Mouse (Mus musculus) thymus, adult 2 months (tissue): ENCODE measurements at regions not wholly inside any gene's neighbourhood (a gene's known extent, or its start where the extent isn't known, plus 50 kb on each side); places are given as distances from the start of the nearest gene placed in this dataset.

Source experiments
- DNase-seq: peaks from one replicate; pipeline ENCODE4 v3.0.0; 2021
- H3K27ac ChIP-seq: fragments of 200-500 bp; 2 replicates; pipeline ENCODE4 v1.5.1; 2012; ENCODE audit warnings: low read length, control low read depth; ENCODE audit not compliant: control insufficient read depth, insufficient read depth
- H3K27me3 ChIP-seq: fragments of 200-500 bp; 2 replicates; pipeline ENCODE4 v1.6.1; 2012; ENCODE audit warnings: mild to moderate bottlenecking, low read length, moderate library complexity, mixed read lengths; ENCODE audit not compliant: control insufficient read depth, insufficient read depth
- H3K36me3 ChIP-seq: fragments of 200-500 bp; 2 replicates; pipeline ENCODE4 v1.6.1; 2012; ENCODE audit warnings: mild to moderate bottlenecking, low read length, moderate library complexity; ENCODE audit not compliant: control insufficient read depth, insufficient read depth
- H3K4me1 ChIP-seq: fragments of 200-500 bp; replicated peaks from 2 replicates; pipeline ENCODE4 v1.6.1; 2012; ENCODE audit warnings: low read length; ENCODE audit not compliant: control insufficient read depth, insufficient read depth
- H3K4me3 ChIP-seq: fragments of 200-500 bp; 2 replicates; pipeline ENCODE4 v1.5.1; 2012; ENCODE audit warnings: mild to moderate bottlenecking, low read length, control low read depth, moderate library complexity; ENCODE audit not compliant: control insufficient read depth, insufficient read depth
- CTCF ChIP-seq: fragments of 200-500 bp; IDR thresholded peaks from 2 replicates; pipeline ENCODE4 v1.5.1; 2012; ENCODE audit warnings: mild to moderate bottlenecking, control low read depth, low read length, moderate library complexity, borderline replicate concordance; ENCODE audit not compliant: control insufficient read depth, poor library complexity, insufficient read depth; ENCODE audit errors: extremely low read depth
- POLR2A ChIP-seq: fragments of 200-500 bp; IDR thresholded peaks from 2 replicates; pipeline ENCODE4 v1.6.1; 2012; ENCODE audit warnings: mild to moderate bottlenecking, low read length, control low read depth, moderate library complexity; ENCODE audit not compliant: control insufficient read depth, poor library complexity, insufficient read depth; ENCODE audit errors: extremely low read depth
- WGBS: fragments of 180-500 bp; shearing (Covaris S2); methylation state at CpG from one replicate; pipeline ENCODE4 v1.1.7; 2018; 5-methylcytosine and 5-hydroxymethylcytosine counted together

- Histone ChIP-seq H3K36me3 (no peaks in the 10 kb centered on the region), H3K4me3 (no peak overlapping the region), H3K4me1 (0 out of 2 replicates have a peak, but pooled peaks cover 2% of the 10 kb centered on the region), H3K27me3 (no peaks in the 10 kb centered on the region), H3K27ac (no peak overlapping the region)
- TF ChIP-seq POLR2A (no peak), CTCF (no peak)
- WGBS, result 93% methylated on average over 2 of the region's 2 CpGs
- no peak for DNase-seq
These were observed 60.7 kb upstream of the Tab2 start for GRCm38 (mm10) chr10:8016741-8017140.

GRCm38 (mm10) chr10:8011744-8012143 is 55.7 kb upstream of the Tab2 start:
- TF ChIP-seq POLR2A, result no peak
- no peak for TF ChIP-seq CTCF
- WGBS, result 96% methylated on average over 4 of the region's 4 CpGs
- Histone ChIP-seq H3K4me3 (no peak overlapping the region), H3K27me3 (no peaks in the 10 kb centered on the region), H3K36me3 (no peaks in the 10 kb centered on the region), H3K4me1 (0 out of 2 replicates have a peak, but pooled peaks cover 2% of the 10 kb centered on the region), H3K27ac (no peak overlapping the region)
- no peak for DNase-seq

- TF ChIP-seq CTCF, result no peak
- TF ChIP-seq POLR2A, result no peak
These were observed 55.1 kb upstream of the Tab2 start for GRCm38 (mm10) chr10:8011138-8011537.

GRCm38 (mm10) chr10:8009855-8010254 is 53.8 kb upstream of the Tab2 start:
- Histone ChIP-seq H3K36me3 (no peaks in the 10 kb centered on the region), H3K4me3 (no peak overlapping the region), H3K27ac (no peak overlapping the region), H3K4me1 (0 out of 2 replicates have a peak, but pooled peaks cover under 1% of the 10 kb centered on the region), H3K27me3 (no peaks in the 10 kb centered on the region)
- TF ChIP-seq CTCF, result no peak
- WGBS, result 78% methylated on average over 1 of the region's 1 CpGs
- no peak for DNase-seq

More at GRCm38 (mm10) chr10:8011138-8011537, 55.1 kb upstream of the Tab2 start:
- H3K36me3 ChIP-seq, result no peaks in the 10 kb centered on the region
- H3K27ac ChIP-seq, result no peak overlapping the region
- no peaks in the 10 kb centered on the region for H3K27me3 ChIP-seq
- H3K4me3 ChIP-seq, result no peak overlapping the region
- WGBS, result 30% methylated on average over 9 of the region's 9 CpGs
- 0 out of 2 replicates have a peak, but pooled peaks cover 2% of the 10 kb centered on the region for H3K4me1 ChIP-seq
- no peak for DNase-seq

GRCm38 (mm10) chr10:8007990-8008368 is 51.9 kb upstream of the Tab2 start:
- no peak overlapping the region for H3K4me3 ChIP-seq
- 21% methylated on average over 3 of the region's 3 CpGs for WGBS
- H3K4me1 ChIP-seq, result no peaks in the 10 kb centered on the region
- TF ChIP-seq CTCF, result no peak
- no peak for TF ChIP-seq POLR2A
- no peak for DNase-seq
- H3K36me3 ChIP-seq, result no peaks in the 10 kb centered on the region
- no peak overlapping the region for H3K27ac ChIP-seq
- H3K27me3 ChIP-seq, result no peaks in the 10 kb centered on the region

GRCm38 (mm10) chr10:8007286-8007989 is 51.4 kb upstream of the Tab2 start:
- no peak for DNase-seq
- 39% methylated on average over 5 of the region's 5 CpGs for WGBS
- no peak overlapping the region for H3K4me3 ChIP-seq
- H3K27ac ChIP-seq, result no peak overlapping the region
- no peaks in the 10 kb centered on the region for H3K4me1 ChIP-seq
- H3K27me3 ChIP-seq, result no peaks in the 10 kb centered on the region
- no peak for TF ChIP-seq POLR2A
- no peak for TF ChIP-seq CTCF
- H3K36me3 ChIP-seq, result no peaks in the 10 kb centered on the region
